Mouse (Mus musculus) kidney, adult 9 months (tissue): ENCODE measurements around the gene Ror2.
"Not testable (repeated sequence)": the region's sequence is repeated elsewhere in the genome, so short reads cannot be mapped to it uniquely, and the experiment has no call there.

Experiments used
- DNase-seq: peaks from one replicate; pipeline ENCODE4 v3.0.0; 2022

The Ror2 gene

DNA sequence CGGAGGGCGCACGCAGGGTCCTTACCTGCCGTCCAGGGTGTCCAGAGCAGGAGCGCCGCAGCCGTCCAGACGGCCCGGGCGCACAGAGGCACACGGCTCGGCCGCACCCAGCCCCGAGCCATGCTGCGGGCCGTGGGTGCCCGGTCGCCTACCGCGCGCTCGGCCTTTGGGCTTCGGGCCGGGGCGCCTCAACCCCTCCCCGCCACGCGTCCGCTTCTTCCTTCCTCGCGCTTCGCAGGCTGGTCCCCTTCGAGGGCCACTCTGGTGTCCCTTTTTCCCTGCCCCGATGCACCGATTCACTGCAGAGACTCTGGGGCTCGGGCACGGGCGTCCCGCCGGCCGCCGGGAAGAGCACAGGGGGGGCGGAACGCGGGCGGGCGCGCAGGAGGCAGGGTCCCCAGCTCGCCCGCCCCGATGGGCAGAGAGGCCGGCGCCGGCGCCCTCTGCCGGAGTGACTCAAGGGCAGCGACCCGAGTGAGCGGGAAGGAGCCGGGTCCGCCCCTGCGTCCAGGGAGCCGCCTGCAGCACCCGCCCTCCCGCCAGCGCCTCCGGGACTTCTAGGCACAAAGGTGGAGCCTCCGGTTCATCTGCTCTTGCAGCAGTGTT is at the start of gene Ror2:
Gene Ror2 (minus strand): TSS at position 369 of the 606 bp plus-strand sequence.
- no peak for DNase-seq

DNA sequence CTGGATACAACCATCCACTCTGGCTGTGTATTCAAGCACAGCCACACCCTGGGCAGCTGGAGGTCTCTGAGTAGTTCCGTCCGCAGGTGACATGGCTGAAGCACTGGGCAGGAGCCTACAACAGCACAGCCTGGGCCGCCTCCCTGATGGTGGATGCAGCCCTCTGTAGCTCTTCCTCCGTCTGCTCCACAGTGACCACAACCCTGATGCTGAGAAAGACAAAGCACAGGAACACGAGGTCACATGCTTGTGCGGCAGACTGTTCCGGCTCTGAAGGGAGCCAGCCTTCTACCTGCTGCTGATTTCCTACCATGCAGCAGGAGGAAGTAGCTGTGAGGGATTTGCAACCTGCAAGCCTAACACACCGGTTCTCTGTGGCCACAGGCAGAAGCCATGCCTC is 47.8 kb upstream of the Ror2 start:
- DNase-seq: no peak

DNA sequence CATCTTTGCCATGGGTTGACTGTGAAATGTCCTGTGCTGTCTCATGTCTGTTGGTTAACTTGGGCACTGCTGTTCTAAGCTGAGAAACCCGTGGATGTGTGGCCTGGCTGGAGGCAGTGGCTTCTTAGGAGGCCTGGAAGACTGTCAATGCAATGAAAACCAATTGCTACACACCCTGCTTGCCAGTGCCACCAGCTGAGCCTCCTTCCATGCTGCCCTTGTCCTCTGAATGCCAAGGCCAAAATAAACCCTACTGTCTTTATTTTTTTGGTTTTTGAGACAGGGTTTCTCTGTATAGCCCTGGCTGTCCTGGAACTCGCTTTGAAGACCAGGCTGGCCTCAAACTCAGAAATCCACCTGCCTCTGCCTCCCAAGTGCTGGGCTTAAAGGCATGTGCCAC is 44.3 kb upstream of the Ror2 start:
- DNase-seq: no peak

DNA sequence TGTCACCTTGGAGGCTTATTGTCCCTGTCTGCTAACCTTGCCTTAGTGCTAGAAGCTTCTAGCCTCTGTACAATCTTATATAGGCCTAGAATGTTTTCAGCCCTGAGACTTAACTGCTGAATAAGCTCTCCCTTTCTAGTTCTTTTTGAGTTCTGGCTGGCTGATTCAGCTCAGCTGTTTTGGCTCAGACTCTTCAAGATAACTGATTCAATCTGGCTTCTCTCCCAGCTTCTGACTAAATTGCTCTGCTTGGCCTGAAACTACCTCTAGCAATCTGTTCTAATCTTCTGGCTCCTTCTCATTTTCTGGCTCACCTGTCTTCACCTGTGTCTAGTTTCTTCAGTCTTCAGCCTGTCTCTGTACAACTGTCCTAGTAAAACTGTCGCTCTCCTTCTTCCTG is 39.6 kb upstream of the Ror2 start:
- no peak for DNase-seq

DNA sequence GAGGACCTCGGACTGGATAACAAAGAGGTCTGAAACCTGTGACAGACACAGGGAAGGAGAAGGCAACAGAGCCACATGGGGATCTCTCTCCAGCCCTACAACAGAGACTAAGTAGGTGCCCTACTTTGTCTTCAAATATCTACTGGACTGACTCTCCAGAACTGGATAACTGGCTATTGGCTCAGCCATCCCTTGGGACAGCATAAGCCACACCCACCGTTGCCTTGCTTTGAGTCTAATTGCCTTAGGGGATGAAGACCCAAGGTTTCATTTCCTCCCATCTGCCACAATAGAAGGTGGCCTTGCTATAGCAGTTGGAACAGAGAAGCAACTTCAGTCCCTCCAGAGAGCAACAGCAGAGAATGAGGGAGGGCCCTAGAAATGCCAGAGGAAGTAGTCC is 37.7 kb upstream of the Ror2 start:
- no peak for DNase-seq

DNA sequence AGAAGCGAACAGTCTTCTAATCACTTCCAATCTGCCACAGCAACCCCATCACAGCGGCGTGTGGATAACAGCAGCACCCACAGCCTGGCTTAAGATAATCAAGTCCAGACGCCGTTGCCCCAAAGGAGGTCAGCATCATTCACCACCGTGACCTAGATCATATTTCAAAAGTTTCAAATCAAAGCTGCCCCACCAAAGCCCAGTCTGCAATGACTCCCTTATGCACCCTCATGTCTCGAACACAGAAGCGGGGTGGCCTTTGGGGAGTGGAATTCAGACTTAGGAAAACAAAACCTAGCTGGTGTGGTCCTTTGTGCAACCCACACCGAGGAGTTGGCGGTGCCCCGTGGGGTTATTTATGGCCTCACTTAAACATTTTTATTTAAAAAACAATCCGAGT is 35.0 kb upstream of the Ror2 start:
- no peak for DNase-seq

DNA sequence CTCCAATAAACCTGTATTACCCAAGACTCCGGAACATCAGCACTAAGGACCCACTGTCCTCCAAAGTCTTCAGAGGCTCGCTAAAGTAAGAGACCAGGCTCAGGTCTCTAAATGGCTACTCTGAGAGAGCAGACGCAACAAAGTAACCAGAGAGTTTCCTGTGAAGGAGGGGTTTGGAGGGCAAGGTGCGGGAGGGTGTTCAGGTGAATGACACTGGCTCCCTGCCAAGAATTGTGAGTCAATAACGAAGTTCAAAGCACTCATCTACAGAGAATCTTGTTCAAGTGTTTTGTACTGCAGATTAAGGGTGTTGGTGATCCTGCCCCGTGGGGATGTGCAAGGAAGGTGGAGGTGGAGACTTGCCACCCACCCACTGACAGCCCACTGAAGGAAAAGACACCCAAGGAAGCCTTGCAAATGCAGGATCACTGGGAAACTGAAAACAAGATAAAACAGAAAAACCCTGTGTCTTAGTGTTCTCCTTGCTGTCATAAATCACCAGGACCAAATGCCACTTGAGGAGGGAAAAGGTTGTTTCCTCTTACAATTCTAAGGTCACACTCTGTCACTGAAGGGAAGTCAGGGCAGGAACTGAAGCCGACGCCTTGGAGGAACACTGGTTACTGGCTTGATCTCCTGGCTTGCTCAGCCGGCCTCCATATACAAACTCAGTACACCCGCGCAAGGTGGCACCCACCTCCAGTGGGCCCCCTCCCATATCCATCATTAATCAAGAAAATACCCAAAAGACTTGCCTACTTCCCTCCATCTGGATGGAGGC is 30.8 kb upstream of the Ror2 start:
- peak; percentile 52 for DNase-seq

DNA sequence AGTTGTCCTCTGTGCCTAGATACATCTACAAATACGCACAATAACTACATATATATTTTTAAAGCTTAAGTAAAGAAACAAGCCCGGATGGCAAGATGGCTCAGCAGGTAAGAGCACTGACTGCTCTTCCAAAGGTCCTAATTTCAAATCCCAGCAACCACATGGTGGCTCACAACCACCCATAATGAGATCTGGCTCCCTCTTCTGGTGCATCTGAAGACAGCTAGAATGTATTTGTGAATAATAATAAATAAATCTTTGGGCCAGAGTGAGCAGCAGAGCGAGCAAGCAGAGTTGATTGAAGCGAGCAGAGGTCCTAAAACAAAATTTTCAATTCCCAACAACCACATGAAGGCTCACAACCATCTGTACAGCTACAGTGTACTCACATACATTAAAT is 29.8 kb upstream of the Ror2 start:
- DNase-seq: not testable (repeated sequence)

DNA sequence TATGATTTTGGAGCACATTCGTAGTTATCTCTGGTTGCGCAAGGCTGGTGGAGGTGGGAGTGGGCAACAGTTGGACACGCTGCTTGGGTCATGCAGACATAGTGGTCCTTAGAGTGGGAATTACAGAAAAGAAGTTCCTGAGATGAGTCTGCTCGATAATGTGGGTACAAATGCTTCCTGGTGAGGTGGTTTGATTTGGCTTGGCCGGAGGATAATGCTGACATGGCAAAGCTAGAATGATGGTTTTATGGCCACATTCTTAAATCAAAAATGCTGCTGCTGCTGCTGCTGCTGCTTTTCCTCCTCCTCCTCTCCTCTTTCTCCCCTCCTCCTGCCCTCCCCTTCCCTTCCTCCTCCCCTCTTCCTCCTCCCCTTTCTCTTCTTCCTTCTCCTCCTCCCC is 24.5 kb upstream of the Ror2 start:
- DNase-seq: no peak

DNA sequence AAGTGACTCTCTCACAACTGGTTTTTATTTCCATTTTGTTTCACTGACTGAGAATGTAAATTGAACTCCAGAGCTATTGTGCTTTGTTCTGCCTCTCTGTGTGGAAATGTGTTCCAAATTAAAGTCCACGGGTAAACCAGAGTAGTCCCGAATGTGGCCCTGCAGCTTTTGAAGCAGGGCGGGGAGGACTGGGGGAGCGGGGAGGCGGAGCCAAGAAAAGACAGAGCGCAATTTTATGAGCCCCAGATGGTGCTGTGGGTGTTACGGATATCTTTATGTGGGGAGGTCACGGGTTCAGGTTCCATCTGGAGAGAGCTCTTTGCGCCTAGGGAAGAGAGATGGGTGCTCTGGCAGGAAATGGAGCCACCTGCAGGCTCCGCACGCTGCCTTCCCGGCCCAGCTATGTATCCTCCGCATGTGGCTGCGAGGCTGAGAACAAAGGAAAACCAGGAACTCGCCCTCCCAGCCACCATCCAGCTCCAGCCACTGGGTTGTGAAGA is 23.8 kb upstream of the Ror2 start:
- DNase-seq: peak; percentile 9

DNA sequence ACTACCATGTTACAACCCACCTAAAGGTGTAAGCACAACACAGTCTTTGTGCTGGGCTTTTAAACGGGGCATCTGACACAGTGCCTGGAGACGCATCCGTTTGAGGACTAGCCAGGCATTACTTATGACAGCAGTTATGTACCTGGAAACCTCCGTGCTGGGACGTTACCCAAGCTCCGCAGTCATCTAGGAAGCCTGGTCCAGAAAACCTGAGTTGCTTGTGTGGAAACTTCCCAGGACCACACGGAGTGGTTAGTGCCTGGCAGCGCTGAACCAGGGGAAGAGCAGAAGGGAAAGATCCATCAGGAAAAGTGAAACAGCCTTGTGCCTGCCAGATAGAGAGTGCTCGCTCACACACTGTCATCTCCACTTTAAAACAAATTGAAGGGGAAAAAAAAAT is 23.2 kb upstream of the Ror2 start:
- no peak for DNase-seq

DNA sequence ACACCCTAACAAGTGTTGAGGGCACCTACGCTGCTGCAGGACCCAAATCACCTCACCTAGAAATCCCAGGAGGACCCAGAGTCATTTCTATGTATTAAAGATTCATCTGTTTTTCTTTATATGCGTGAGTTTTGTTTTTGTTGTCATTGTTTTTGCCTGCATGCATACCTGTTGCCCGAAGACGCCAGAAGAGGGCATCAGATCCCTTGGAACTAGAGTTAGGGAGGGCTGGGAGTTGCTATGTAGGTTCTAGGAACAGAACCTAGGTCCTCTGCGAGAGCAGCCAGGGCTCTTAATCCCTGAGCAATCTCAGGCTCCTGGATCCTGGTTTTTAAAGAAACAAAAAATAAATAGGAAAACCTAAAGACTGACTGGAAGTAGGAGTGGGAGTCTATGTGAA is 20.9 kb upstream of the Ror2 start:
- DNase-seq: no peak

DNA sequence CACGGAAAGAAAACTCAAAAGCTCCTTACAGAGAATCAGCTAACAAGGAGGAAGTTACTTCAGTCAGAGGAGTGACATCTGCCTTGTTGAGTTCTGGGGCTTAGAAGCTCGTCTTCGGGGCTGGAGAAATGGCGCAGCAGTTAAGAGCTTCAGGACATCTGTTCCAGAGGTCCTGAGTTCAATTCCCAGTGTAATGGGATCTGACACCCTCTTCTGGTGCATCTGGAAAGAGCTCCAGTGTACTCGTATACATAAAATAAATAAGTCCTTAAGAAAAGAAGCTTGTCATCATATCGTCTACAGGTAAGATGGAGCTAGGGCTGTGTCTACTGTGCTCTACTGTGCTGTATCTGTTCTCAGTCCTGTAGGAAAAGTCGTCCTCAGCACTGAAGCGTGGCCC is 19.3 kb upstream of the Ror2 start:
- no peak for DNase-seq

DNA sequence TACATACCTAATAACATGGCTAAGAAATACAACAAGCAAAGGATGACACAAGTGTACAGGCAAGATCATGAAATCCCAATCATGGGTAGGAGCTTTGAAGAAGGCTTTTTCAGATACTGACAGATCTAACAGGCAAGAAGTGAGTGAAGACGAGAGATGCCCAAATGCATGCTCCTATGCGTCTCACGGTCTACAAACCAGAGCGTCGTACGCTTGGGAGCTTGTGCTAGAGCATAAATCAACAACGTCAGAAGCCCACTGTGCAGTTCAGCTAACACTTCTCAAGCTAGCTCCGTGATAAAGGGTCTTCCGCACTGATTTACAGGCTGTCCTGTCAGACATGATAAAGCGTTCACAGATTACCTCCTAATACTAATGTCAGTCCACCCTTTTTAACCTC is 16.8 kb upstream of the Ror2 start:
- DNase-seq: no peak

DNA sequence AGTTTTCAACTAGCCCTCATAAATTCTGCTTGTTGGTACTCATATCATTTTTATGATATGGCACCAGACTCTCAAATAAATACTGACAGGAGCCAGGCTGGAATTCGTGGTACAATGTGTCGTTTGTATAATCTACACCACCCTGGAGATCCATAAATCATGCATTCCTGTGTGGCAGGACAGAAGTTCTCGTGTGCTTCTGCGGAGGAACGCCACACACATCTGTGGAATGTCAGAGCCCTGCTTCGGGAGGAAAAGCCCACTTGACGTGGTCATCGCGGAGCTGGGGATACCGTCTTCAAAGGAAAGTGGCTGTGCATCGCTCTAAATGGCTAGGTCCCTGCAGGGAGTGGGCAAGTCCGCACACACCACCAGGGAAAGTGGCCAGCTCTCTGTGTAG is 7.1 kb upstream of the Ror2 start:
- no peak for DNase-seq

DNA sequence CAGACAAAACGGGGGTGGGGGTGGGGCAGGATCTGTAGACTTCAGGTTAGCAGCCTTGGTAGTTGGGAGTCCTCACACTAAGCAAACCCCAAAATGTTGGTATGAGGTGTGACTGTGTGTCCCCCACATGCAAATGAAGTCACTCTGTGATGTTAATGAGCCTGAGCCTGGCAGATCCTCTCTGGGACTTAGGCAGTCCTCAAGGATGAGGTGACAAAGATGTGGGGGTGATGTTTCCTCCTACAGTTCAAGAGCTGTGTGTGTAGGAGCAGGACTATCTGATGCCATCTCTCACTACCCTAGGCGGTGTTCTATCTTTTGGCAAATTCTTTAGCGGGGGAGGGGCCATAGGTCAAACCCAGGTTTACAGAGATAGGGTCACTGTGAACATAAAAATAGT is 6.3 kb upstream of the Ror2 start:
- DNase-seq: no peak

DNA sequence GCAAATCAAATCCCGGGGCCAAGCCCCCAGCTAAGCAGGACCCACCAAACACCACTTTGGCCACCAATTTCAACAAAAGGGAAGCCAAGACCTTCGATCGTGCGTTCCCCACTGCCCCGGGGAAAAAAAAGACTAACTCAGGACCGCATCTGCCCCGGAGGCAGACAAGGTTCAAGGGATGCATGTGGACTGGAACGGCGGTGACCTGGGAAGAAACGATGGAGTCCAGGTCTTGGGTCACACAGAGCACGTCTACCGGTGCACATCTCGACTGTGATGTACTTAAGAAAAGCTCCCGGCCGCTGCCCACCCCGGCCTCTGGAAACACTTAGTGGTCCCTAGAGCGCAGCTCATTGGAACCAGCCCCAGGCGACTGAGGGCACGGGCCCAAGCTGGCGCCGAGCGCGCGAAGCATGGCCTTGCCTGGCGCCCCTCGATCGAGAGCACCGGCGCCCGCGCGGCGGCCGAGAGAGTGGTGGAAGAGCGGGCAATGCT is 616 bp downstream of the Ror2 start:
- no peak for DNase-seq

DNA sequence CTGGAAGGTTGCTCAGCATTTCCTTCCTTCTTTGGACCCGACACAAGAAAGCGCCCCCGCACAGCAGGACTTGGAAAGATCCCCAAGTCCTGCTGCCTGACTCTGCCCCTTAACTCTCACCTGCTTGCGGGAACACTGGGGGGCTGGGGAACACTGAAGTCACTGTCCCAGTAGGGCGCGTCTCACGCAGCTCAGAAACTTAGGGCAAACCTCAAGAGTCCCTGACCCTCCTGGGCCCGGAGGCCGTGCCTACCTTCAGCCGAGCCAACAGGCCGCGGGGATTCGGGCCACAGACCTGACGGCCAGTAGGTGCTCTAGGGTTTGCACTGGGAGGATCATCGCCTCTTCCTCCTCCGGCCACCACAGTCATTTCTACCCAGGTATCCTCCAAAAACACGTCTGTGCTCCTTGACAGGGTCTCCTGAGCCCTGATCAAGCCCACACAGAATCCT is 1.2 kb downstream of the Ror2 start:
- DNase-seq: no peak

DNA sequence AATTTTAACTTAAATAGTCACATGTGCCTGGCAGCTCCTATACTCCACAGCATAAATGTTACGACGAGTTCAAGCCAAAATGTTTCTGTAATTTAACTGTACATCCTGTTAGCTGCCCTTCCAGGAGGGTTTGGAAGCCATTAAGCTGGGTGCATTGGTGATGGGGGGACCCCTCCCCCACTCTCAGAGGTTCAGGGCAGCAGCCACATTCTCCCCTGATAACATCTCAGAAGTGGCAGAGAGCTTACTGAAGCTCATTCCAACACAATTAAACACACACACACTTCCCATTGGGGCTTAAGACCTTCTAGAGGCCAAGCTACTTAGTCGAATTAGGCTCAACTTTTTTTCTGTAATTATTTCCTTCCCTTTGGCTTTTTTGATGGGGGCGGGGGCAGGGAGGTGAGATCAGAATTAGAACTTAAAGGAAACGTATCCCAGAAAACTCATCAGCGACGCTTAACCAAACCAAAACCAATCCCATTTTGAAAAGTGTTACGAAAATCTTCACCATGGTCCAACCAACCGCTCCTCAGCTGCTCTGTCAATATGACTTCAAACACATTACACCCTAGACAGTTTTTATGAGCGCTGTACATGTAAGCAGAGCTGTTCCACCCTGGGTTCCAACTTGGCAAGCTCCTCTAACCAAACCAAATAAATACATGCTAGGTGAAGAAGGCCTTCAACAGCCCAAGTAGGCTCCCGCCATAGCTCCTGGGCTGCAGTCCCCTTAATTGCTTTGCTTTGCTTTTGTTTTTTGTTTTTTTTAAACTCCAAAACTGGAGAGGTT is 4.1 kb downstream of the Ror2 start:
- DNase-seq: peak; percentile 24

DNA sequence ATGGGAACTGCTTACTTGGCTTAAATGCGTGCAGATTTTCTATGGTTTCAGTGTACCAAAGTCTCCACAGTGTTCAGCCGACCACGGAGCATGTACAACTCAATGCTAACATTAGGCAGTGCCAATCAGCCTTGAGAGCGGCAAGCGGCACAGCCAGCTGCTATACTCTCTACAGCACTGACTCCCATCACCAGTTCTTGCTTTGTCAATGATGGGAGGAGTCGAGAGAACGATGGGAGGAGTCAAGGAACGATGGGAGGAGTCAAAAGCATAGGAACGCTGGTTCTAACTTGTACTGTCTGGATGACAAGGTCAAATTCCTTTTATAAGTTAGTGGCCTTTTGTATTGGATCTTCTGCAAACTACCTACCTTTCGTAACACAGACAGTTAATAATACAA is 7.0 kb downstream of the Ror2 start:
- DNase-seq: peak; percentile 29

DNA sequence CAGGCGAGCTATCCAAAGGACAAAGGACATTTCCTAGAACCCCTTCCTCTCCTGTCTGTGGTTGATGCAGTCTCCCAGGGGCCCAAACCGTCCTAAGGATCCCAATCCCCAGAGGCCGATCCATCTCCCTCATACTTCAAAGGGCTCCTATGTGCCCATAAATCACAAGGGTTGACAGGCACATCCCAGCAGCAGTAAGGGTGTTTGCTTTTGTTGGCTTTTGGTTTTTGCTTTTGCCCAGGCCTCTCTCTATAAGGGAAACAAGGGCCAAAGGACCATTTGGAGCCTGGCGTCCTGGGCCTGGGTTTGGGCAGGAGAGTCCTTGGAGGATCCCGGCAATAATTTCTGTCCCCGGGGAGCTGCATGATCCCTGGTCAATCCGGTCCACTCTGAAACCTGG is 9.5 kb downstream of the Ror2 start:
- DNase-seq: no peak

DNA sequence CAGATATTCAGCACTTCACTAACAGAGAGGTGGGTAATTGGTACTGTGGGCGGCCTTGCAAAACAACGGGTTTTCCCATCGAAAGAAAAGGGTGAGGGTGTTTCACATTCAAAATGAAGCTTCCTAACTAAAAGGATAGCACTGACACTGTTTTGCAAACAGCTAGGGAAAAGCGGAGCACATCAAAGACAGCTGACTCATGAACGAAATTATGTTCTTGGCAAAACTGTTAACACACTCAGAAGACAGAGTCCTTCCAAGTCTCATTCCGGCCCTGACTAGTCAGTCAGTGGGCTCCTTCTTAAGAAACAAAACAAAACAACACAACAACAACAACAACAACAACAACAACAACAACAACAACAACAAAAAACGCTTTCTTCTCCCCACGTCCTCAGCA is 10.1 kb downstream of the Ror2 start:
- no peak for DNase-seq

DNA sequence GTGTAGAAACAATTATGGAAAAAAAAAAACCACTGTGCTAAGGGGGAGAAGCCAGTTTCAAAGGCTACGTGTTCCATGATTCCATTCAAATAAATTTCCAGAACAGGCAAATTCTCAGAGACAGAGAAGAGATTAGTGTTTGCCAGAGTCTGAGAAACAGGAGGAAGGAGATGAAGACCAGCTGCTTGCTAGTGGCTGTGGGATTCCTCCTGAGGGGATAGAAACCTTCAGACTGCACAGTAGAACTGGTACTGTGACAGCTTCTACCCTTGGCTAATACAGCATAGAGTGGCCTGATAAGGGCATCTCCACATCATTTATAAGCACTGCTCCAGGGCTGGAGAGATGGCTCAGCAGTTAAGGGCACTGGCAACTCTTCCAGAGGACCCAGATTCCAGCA is 11.2 kb downstream of the Ror2 start:
- no peak for DNase-seq

DNA sequence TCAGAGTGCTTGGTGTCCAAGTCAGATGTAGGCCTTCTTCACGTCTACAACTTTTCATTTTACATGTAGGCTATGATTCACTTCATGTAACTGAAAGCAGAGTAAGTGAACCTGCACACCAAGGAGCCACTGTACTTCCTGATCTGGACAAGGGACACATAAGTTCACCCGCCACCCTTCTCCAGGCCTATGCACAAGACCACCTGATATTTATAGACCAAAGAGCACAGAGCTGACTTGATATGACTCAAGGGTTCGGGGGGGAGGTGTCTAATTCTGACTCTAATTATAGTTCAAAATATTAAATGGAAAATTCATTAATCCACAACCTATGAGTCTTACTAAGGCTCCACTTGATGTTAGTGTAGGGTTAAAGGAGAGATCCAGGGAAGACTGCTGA is 14.3 kb downstream of the Ror2 start:
- no peak for DNase-seq
